Mouse (Mus musculus) layer of hippocampus, adult 11-12 months (tissue): Measurements from ENCODE around the gene Zfp52.

ENCODE experiments used
- DNase-seq: peaks from one replicate; pipeline ENCODE4 v3.0.0; 2022; ENCODE audit warnings: low spot score

Zfp52 gene

GRCm38 (mm10) chr17:21535096-21536001 is at the start of gene Zfp52:
TSS of gene Zfp52 (plus strand) at chr17:21535539.
- peak; percentile 57 for DNase-seq

GRCm38 (mm10) chr17:21488760-21489499 is 46.4 kb upstream of the Zfp52 start, which contains the start of gene Zfp53:
TSS of gene Zfp53 (plus strand) at chr17:21488998.
- peak; percentile 86 for DNase-seq

- no peak for DNase-seq
These were observed 45.8 kb upstream of the Zfp52 start for GRCm38 (mm10) chr17:21489500-21490001.

GRCm38 (mm10) chr17:21501365-21501764 is 34.0 kb upstream of the Zfp52 start:
- DNase-seq, result no peak

- no peak for DNase-seq
These were observed 30.8 kb upstream of the Zfp52 start for GRCm38 (mm10) chr17:21504524-21504923.

DNA sequence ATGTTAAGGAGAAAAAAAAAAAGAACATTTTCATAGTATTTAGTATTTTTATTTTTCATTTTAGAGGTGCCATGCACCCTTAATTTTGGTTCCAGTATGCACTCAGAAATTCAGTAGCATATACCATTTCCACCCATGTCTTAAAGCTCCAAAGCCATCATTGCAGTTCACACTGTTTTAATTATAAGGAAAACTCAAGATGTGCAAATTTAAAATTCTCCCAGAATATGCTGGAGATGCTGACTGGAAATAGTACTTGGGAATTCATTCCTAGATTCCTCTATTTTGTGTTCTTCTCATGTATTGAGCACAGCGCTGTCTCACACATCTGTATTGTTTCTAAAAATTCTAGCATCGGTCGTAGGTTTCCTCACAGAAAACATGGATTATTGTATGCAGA is 29.1 kb upstream of the Zfp52 start:
- no peak for DNase-seq

- no peak for DNase-seq
These were observed 25.6 kb upstream of the Zfp52 start for GRCm38 (mm10) chr17:21509756-21510155.

DNA sequence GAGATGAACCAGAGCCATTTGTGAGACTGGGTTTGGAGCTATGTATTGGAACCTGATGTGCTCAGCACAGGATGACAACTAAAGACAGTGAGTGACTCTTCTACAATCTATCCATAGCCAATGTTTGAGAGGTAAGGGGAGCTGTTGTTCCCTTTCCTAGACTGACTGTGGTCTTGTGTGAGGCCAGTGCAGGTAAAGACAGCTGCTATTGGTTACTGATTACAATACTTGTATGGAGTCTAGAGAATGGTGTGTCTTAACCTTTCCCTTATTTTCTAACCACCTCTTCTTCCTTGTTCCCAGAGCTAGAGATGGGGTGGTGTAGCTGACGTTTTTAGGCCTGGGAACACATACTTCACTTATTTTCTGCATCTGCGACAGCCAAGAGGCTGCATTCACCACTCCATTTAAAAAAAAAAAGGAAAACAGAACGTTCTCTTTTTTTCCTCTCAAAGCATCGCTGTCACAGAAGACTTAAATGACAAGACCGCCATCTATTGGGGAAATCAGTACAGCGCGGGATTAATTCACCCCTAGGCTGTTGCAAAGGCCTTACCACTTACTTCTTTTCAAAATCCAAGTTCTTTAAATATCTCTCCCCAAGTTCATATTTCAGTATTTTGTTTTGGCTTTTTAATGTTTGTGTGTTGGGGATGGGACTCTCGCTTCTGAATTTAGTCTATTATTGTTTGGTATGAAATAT is 19.8 kb upstream of the Zfp52 start:
- peak; percentile 85 for DNase-seq

GRCm38 (mm10) chr17:21516201-21517129 is 18.9 kb upstream of the Zfp52 start:
- DNase-seq, result peak; percentile 64

- DNase-seq, result no peak
These were observed 18.1 kb upstream of the Zfp52 start for GRCm38 (mm10) chr17:21517130-21517671.

- no peak for DNase-seq
These were observed 9.1 kb upstream of the Zfp52 start for GRCm38 (mm10) chr17:21526270-21526669.

GRCm38 (mm10) chr17:21530645-21531330 is 4.6 kb upstream of the Zfp52 start:
- no peak for DNase-seq

DNA sequence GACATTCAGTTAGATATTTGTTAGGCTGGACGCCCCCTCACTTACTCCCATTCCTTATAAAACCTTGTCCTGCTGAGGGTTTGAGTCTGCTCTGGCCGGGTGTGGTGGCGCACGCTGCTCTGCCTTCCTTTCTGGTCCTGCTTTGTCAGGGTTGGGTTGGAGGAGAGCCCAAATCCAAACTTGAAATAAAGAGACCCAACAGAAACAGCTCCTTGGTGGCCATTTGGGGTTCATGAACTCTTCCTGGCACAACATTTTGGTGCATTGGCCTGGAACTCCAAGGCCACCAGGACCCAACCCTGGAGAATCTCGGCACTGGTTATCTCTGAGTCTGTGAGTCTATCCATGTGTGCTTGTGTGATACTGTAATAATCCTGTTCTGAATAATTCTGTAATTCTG is 3.7 kb upstream of the Zfp52 start:
- DNase-seq, result peak; percentile 32

GRCm38 (mm10) chr17:21532101-21532951 is 3.0 kb upstream of the Zfp52 start:
- peak; percentile 74 for DNase-seq

GRCm38 (mm10) chr17:21533961-21534360 is 1.4 kb upstream of the Zfp52 start:
- DNase-seq, result no peak

- DNase-seq, result peak; percentile 77
These were observed 761 bp upstream of the Zfp52 start for GRCm38 (mm10) chr17:21534460-21535095.

DNA sequence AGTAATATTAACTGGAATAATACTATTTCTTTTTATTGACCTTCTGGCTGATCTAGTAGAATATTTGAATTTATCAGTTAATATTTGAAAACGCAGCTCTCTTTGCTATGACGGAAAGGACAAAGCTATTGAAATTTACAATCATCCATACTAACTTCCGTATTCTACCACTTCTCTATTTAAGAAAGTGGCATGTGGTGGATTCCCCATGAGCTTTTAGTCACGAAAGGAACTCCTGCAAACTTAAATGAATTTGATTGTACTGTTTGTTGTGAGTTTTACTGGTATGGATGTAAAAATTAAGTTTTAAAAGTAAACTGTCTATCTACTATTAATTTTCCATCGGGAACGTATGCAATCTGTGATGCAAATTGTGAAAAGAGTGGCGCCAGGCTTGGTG is 757 bp downstream of the Zfp52 start:
- no peak for DNase-seq

- DNase-seq, result no peak
These were observed 1.3 kb downstream of the Zfp52 start for GRCm38 (mm10) chr17:21536676-21537075.

GRCm38 (mm10) chr17:21557831-21558230 is 22.5 kb downstream of the Zfp52 start:
- DNase-seq, result no peak
